Mouse (Mus musculus) G1E (cell line): ENCODE results near the gene Tmem108. TPM values are rescaled to one million over a fixed set of nuclear protein-coding genes. Genes with fewer than 3 reads are reported as not detected.

Experiments used
- ATAC-seq: 2 replicates; pipeline ENCODE4 v1.8.0; 2016; ENCODE audit warnings: mild to moderate bottlenecking; ENCODE audit not compliant: insufficient number of reproducible peaks, poor library complexity, low FRiP score, severe bottlenecking; ENCODE audit errors: extremely low read depth
- DNase-seq: peaks from one replicate; pipeline ENCODE4 v3.0.0; 2012; ENCODE audit warnings: low spot score
- H3K27me3 ChIP-seq: 2 replicates; pipeline ENCODE4 v1.6.1; 2012; ENCODE audit warnings: mild to moderate bottlenecking, low read length, inconsistent platforms; ENCODE audit not compliant: insufficient read depth
- H3K36me3 ChIP-seq: replicated peaks from 2 replicates; pipeline ENCODE3; 2012; ENCODE audit warnings: mild to moderate bottlenecking, inconsistent platforms
- H3K4me1 ChIP-seq: 2 replicates; pipeline ENCODE4 v1.6.1; 2012; ENCODE audit warnings: low read depth, low read length, inconsistent platforms, mixed read lengths; ENCODE audit not compliant: insufficient read depth
- H3K4me3 ChIP-seq: 2 replicates; pipeline ENCODE4 v1.5.1; 2012; ENCODE audit warnings: low read depth, mild to moderate bottlenecking, inconsistent platforms, low read length, moderate library complexity, mixed read lengths
- H3K9me3 ChIP-seq: replicated peaks from 2 replicates; pipeline ENCODE4 v1.6.1; 2012; ENCODE audit warnings: inconsistent platforms
- CTCF ChIP-seq: IDR thresholded peaks from 2 replicates; pipeline ENCODE4 v1.5.1; 2012; ENCODE audit warnings: low read depth, low read length, inconsistent platforms, mixed read lengths
- GATA1 ChIP-seq: IDR thresholded peaks from 2 replicates; pipeline ENCODE4 v1.6.1; 2012; ENCODE audit warnings: borderline replicate concordance, low read length, inconsistent platforms, mixed read lengths
- GATA2 ChIP-seq: IDR thresholded peaks from 2 replicates; pipeline ENCODE4 v1.6.1; 2012; ENCODE audit warnings: low read depth, low read length, inconsistent platforms, borderline replicate concordance
- POLR2AphosphoS5 ChIP-seq: IDR thresholded peaks from 2 replicates; pipeline ENCODE4 v1.6.1; 2012; ENCODE audit warnings: low read depth, low read length, inconsistent platforms; ENCODE audit not compliant: insufficient replicate concordance
- TAL1 ChIP-seq: conservative IDR thresholded peaks from 2 replicates; pipeline ENCODE4 v1.6.1; 2012; ENCODE audit warnings: low read depth, low read length, inconsistent platforms, mixed read lengths
- polyA plus RNA-seq: library from polyadenylated mRNA; stranded (reverse); fragments of >175 nt; gene quantifications from 2 replicates; pipeline ENCODE4 v1.2.3, GENCODE M21; 2012
- total RNA-seq, 2 experiments: library from RNA; stranded (forward) in 1 of 2; stranded (reverse) in 1 of 2; fragments of 200-1000 nt in 1 of 2; fragments of >200 nt in 1 of 2; fragmentation: Nextera tagmentation in 1 of 2; gene quantifications; 2 replicates each; pipeline ENCODE4 v1.2.3; 2014 to 2017

Gene Tmem108
- total and polyA plus RNA-seq, 3 experiments = 0.27 TPM; not detected in 2

GRCm38 (mm10) chr9:103668830-103669229, 92.8 kb downstream of the Tmem108 start:
- TF ChIP-seq GATA1 = no peak
- no peak for TF ChIP-seq TAL1
- no peak for TF ChIP-seq CTCF
- no peak for TF ChIP-seq GATA2
- no peak for TF ChIP-seq POLR2AphosphoS5
- Histone ChIP-seq H3K36me3 (no peaks in the 10 kb centered on the region), H3K4me3 (no peak overlapping the region), H3K9me3 (peaks cover 50% of the 10 kb centered on the region), H3K27me3 (no peaks in the 10 kb centered on the region), H3K4me1 (no peaks in the 10 kb centered on the region)
- DNase-seq (no peak), ATAC-seq (no peak)

GRCm38 (mm10) chr9:103665817-103666216, 95.8 kb downstream of the Tmem108 start:
- no peak for ATAC-seq
- Histone ChIP-seq H3K4me3 (no peak overlapping the region), H3K36me3 (no peaks in the 10 kb centered on the region), H3K4me1 (no peaks in the 10 kb centered on the region), H3K9me3 (peaks cover 50% of the 10 kb centered on the region), H3K27me3 (no peaks in the 10 kb centered on the region)
- DNase-seq = no peak
- TF ChIP-seq CTCF = no peak
- no peak for TF ChIP-seq POLR2AphosphoS5
- no peak for TF ChIP-seq GATA2
- no peak for TF ChIP-seq GATA1
- TF ChIP-seq TAL1 = no peak

- DNase-seq (no peak), ATAC-seq (no peak)
- TF ChIP-seq CTCF (no peak), TAL1 (no peak), GATA2 (no peak), POLR2AphosphoS5 (no peak)
- Histone ChIP-seq H3K4me3 (no peak overlapping the region), H3K36me3 (no peaks in the 10 kb centered on the region), H3K27me3 (no peaks in the 10 kb centered on the region), H3K9me3 (peaks cover 53% of the 10 kb centered on the region), H3K4me1 (no peaks in the 10 kb centered on the region)
Measured at GRCm38 (mm10) chr9:103664151-103664550, 97.5 kb downstream of the Tmem108 start.

- H3K36me3 ChIP-seq = no peaks in the 10 kb centered on the region
- no peak overlapping the region for H3K4me3 ChIP-seq
- no peaks in the 10 kb centered on the region for H3K4me1 ChIP-seq
- H3K9me3 ChIP-seq = peaks cover 59% of the 10 kb centered on the region
- H3K27me3 ChIP-seq = no peaks in the 10 kb centered on the region
- no peak for DNase-seq
- TF ChIP-seq GATA2 = no peak
- no peak for TF ChIP-seq CTCF
- TF ChIP-seq TAL1 = no peak
- no peak for TF ChIP-seq GATA1
- TF ChIP-seq POLR2AphosphoS5 = no peak
- ATAC-seq = no peak
Measured at GRCm38 (mm10) chr9:103661873-103662272, 99.8 kb downstream of the Tmem108 start.

GRCm38 (mm10) chr9:103657981-103658380, 103.7 kb downstream of the Tmem108 start:
- TF ChIP-seq GATA1 (no peak), POLR2AphosphoS5 (no peak), GATA2 (no peak), CTCF (no peak), TAL1 (no peak)
- H3K4me1 ChIP-seq = no peaks in the 10 kb centered on the region

GRCm38 (mm10) chr9:103657183-103657975, 104.3 kb downstream of the Tmem108 start:
- no peaks in the 10 kb centered on the region for H3K36me3 ChIP-seq
- ATAC-seq (no peak), DNase-seq (no peak)
- H3K27me3 ChIP-seq = no peaks in the 10 kb centered on the region
- no peak for TF ChIP-seq GATA2
- TF ChIP-seq GATA1 = no peak
- TF ChIP-seq TAL1 = no peak
- no peak for TF ChIP-seq CTCF
- TF ChIP-seq POLR2AphosphoS5 = no peak
- peaks cover 49% of the 10 kb centered on the region for H3K9me3 ChIP-seq
- no peak overlapping the region for H3K4me3 ChIP-seq
- no peaks in the 10 kb centered on the region for H3K4me1 ChIP-seq

More at GRCm38 (mm10) chr9:103657981-103658380, 103.7 kb downstream of the Tmem108 start:
- DNase-seq (no peak), ATAC-seq (no peak)
- H3K4me3 ChIP-seq = no peak overlapping the region
- no peaks in the 10 kb centered on the region for H3K36me3 ChIP-seq
- H3K27me3 ChIP-seq = no peaks in the 10 kb centered on the region
- H3K9me3 ChIP-seq = peaks cover 43% of the 10 kb centered on the region
